Mouse (Mus musculus) embryonic fibroblast, embryonic 13.5 days (primary cell): Measurements from ENCODE around the gene Lrguk.
A peak's percentile ranks its signal among the peaks of the same experiment; 100 is the strongest.

Source experiments
- CTCF ChIP-seq: IDR thresholded peaks from 2 replicates; pipeline ENCODE4 v1.5.1; 2011; ENCODE audit warnings: mild to moderate bottlenecking, control low read depth, low read length, moderate library complexity, borderline replicate concordance; ENCODE audit not compliant: insufficient read depth
- POLR2A ChIP-seq: IDR thresholded peaks from 2 replicates; pipeline ENCODE4 v1.6.1; 2011; ENCODE audit warnings: low read depth, mild to moderate bottlenecking, control low read depth, low read length, moderate library complexity

- TF ChIP-seq CTCF (no peak), POLR2A (peak; percentile 76)
These were observed 147.6 kb downstream of the Lrguk start, which contains the start of gene Slc35b4 for GRCm38 (mm10) chr6:34176864-34177247.
